8 mouse cellular contexts compared by ENCODE assay signal in the genomic region with DNA sequence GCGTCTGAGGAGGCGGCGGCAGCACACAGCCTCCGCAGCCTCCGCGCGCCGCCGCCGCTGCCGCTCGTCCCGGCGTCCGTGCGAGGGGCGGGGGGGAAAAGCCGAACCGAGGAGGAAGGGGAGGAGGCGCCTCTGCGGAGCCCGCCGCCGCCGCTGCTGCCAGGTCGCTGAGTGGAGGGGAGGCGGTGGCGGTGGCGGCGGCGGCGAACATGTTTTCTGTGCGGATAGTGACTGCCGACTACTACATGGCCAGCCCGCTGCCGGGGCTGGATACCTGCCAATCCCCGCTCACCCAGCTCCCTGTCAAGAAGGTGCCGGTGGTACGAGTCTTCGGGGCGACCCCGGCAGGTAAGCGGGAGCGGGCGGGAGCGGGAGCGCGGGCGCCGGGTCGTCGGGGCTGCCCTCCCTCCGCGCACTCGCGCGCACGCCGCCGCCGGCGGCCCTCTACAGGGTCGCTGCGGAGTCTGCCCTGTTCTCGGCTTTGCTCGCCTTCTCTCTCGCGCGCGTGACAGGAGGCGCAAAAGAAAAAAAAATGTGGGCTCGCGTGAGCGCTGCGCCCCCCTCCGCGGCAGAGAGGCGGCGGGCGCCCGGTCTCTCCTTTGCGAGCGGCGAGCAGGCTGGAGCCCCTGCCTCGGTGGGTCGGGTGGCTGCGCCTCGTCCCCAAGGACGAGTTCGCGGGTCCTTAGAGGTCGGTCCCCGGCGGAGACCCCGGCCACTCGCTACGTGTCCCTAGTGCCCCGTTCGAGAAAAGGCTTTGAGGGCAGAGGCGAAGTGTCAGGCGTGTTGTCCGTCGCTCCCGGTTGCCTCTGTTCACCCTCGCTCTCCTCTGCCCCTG. TPM values are rescaled to one million over a fixed set of nuclear protein-coding genes. Genes with fewer than 3 reads are reported as not detected.
DNase-seq lines count a peak whose midpoint lies in the region; ATAC-seq and TF ChIP-seq lines count a peak whose summit lies in the region.

No protein-coding gene starts in this region.

- peak; percentile 50 for TF ChIP-seq POLR2A in brain, embryonic 14.5 days (IDR thresholded peaks at IDR 0.05; ENCODE audit: borderline replicate concordance, extremely low read depth, insufficient read depth, insufficient read length, poor library complexity, severe bottlenecking)

- ATAC-seq in erythroid progenitor cell, adult 5-6 weeks (replicated peaks; ENCODE audit: low FRiP score, poor library complexity, severe bottlenecking) = peak; percentile 64
- ATAC-seq in heart, embryonic 13.5 days (ENCODE audit: extremely low read depth, insufficient number of reproducible peaks, low FRiP score, low TSS enrichment) = peak; percentile 56; the same call in 1 of the 2 replicates
- ATAC-seq in liver, embryonic 13.5 days (ENCODE audit: low read depth) = peak; percentile 44
- ATAC-seq in stomach, embryonic 15.5 days (ENCODE audit: insufficient read depth, low FRiP score, low read depth) = peak; percentile 32

- WGBS in heart, embryonic 13.5 days = under 1% methylated on average over 47 of the region's 105 CpGs
- under 1% methylated on average over 77 of the region's 105 CpGs for WGBS in liver, embryonic 13.5 days (ENCODE audit: insufficient replicate concordance)
- WGBS in stomach, embryonic 15.5 days = under 1% methylated on average over 81 of the region's 105 CpGs

- peak overlapping the region; percentile 100 for H3K27ac ChIP-seq in heart, embryonic 13.5 days (replicated peaks)
- H3K27ac ChIP-seq in liver, embryonic 13.5 days = peak overlapping the region; percentile 96
- peak overlapping the region; percentile 99 for H3K27ac ChIP-seq in stomach, embryonic 15.5 days

- H3K4me3 ChIP-seq in heart, embryonic 13.5 days = peak overlapping the region; percentile 88
- H3K4me3 ChIP-seq in liver, embryonic 13.5 days (replicated peaks) = peak overlapping the region; percentile 93
- H3K4me3 ChIP-seq in stomach, embryonic 15.5 days (replicated peaks) = peak overlapping the region; percentile 97

- H3K27me3 ChIP-seq in heart, embryonic 13.5 days (replicated peaks) = no peaks in the 10 kb centered on the region
- H3K27me3 ChIP-seq in liver, embryonic 13.5 days = no peaks in the 10 kb centered on the region
- no peaks in the 10 kb centered on the region for H3K27me3 ChIP-seq in stomach, embryonic 15.5 days (replicated peaks)

- H3K4me1 ChIP-seq in heart, embryonic 13.5 days = peaks cover 25% of the 10 kb centered on the region
- H3K4me1 ChIP-seq in liver, embryonic 13.5 days (replicated peaks) = peaks cover 28% of the 10 kb centered on the region
- H3K4me1 ChIP-seq in stomach, embryonic 15.5 days = 0 out of 2 replicates have a peak, but pooled peaks cover 4% of the 10 kb centered on the region

- peak overlapping the region; percentile 97 for H3K9ac ChIP-seq in heart, embryonic 13.5 days
- H3K9ac ChIP-seq in liver, embryonic 13.5 days = peak overlapping the region; percentile 96
- H3K9ac ChIP-seq in stomach, embryonic 15.5 days = peak overlapping the region; percentile 95

- peaks cover 4% of the 10 kb centered on the region for H3K36me3 ChIP-seq in heart, embryonic 13.5 days
- no peaks in the 10 kb centered on the region for H3K36me3 ChIP-seq in liver, embryonic 13.5 days
- no peaks in the 10 kb centered on the region for H3K36me3 ChIP-seq in stomach, embryonic 15.5 days

- peak; percentile 93 for DNase-seq in CD4-positive helper T cell, adult 2 months (ENCODE audit: low read depth, low spot score)
- peak; percentile 93 for DNase-seq in brain, embryonic 14.5 days (ENCODE audit: low read depth)
- peak; percentile 88 for DNase-seq in kidney, postnatal 14 days
- peak; percentile 68 for DNase-seq in liver, embryonic 13.5 days
- peak; percentile 83 for DNase-seq in neural tube, embryonic 10.5 days (ENCODE audit: extremely low spot score, low spot score)

- peak overlapping the region; percentile 84 for H3K4me2 ChIP-seq in heart, embryonic 13.5 days
- peak overlapping the region; percentile 96 for H3K4me2 ChIP-seq in liver, embryonic 13.5 days
- H3K4me2 ChIP-seq in stomach, embryonic 15.5 days = peak overlapping the region; percentile 56

- no peak; the same call in 1 of the 2 replicates for TF ChIP-seq CTCF in brain, embryonic 14.5 days (IDR thresholded peaks at IDR 0.05; ENCODE audit: borderline replicate concordance, extremely low read depth, insufficient read depth, insufficient read length)

- H3K9me3 ChIP-seq in heart, embryonic 13.5 days = no peaks in the 10 kb centered on the region
- no peaks in the 10 kb centered on the region for H3K9me3 ChIP-seq in liver, embryonic 13.5 days (replicated peaks)
- H3K9me3 ChIP-seq in stomach, embryonic 15.5 days = no peaks in the 10 kb centered on the region

RNA-seq across cellular contexts. Expression of a gene that starts 0.6 kb away (rescaled TPM):
- 113 and 127 TPM in 2 replicates for polyA plus RNA-seq in brain, embryonic 14.5 days (2012; rRNA removed)
- total RNA-seq in erythroid progenitor cell, adult 5-6 weeks (2015; ENCODE audit: low replicate concordance) = 52.6 and 77.5 TPM in 2 replicates
- total RNA-seq in erythroid progenitor cell, adult 5-6 weeks (2017; ENCODE audit: low replicate concordance) = 49.8 and 56.7 TPM in 2 replicates
- 8.1 and 8.6 TPM in 2 replicates for polyA plus RNA-seq in heart, embryonic 13.5 days (2015; fragmentation: Nextera tagmentation; extraction: Ambion mirVana)
- 3.1 TPM in 2 replicates for polyA plus RNA-seq in liver, embryonic 13.5 days (2015; fragmentation: Nextera tagmentation; extraction: Ambion mirVana)
- 16.4 and 20.3 TPM in 2 replicates for polyA plus RNA-seq in stomach, embryonic 15.5 days (2015; fragmentation: Nextera tagmentation; extraction: Ambion mirVana)

Comparison
In these comparisons a context has a peak if more than half of its experiments do, and no peak if none do; other contexts are left out.
1. Peak in every context shown above with its lines: DNase-seq, ATAC-seq, H3K4me3 ChIP-seq and H3K27ac ChIP-seq.